Mouse (Mus musculus): ENCODE results near the gene Fam192a.

- no peak for TF ChIP-seq POLR2AphosphoS5 (IDR thresholded peaks at IDR 0.05; ENCODE audit: insufficient replicate concordance, low read depth, low read length)
- no peak for TF ChIP-seq CTCF (IDR thresholded peaks at IDR 0.05; ENCODE audit: low read depth, low read length)
- TF ChIP-seq GATA2 (IDR thresholded peaks at IDR 0.05; ENCODE audit: borderline replicate concordance, low read depth, low read length) = no peak
- no peak for TF ChIP-seq TAL1 (conservative IDR thresholded peaks at IDR 0.05; ENCODE audit: low read depth, low read length)
Measured at GRCm38 (mm10) chr8:94600478-94600877, 1.3 kb downstream of the Fam192a start.

Data from G1E (cell line).